Mouse (Mus musculus): Measurements from ENCODE around the gene Gucd1. TPM values are rescaled to one million over a fixed set of nuclear protein-coding genes. Genes with fewer than 3 reads are reported as not detected.
A peak's percentile ranks its signal among the peaks of the same experiment; 100 is the strongest.

The Gucd1 gene
- polyA plus RNA-seq, 1 experiment: 124 TPM

GRCm38 (mm10) chr10:75304049-75304405, 213.7 kb downstream of the Gucd1 start:
- no peak for DNase-seq
- Histone ChIP-seq H3K4me1 (ENCODE audit: control insufficient read depth, insufficient read depth, low read length) (peaks cover 13% of the 10 kb centered on the region; the same call in 1 of the 2 replicates), H3K27me3 (replicated peaks; ENCODE audit: control insufficient read depth, insufficient read depth, low read length) (no peaks in the 10 kb centered on the region), H3K36me3 (ENCODE audit: control insufficient read depth, insufficient read depth, low read length) (0 out of 2 replicates have a peak, but pooled peaks cover 2% of the 10 kb centered on the region), H3K4me3 (ENCODE audit: insufficient read depth, low read depth, low read length) (no peak overlapping the region), H3K27ac (ENCODE audit: insufficient read depth, low read depth, low read length) (peak overlapping the region; percentile 39)
- 46% methylated on average over 5 of the region's 5 CpGs for WGBS
- TF ChIP-seq POLR2A (IDR thresholded peaks at IDR 0.05; ENCODE audit: low read depth, low read length) (no peak), CTCF (conservative IDR thresholded peaks at IDR 0.05; ENCODE audit: insufficient read depth, insufficient read length, low read depth, low read length) (no peak)

DNA sequence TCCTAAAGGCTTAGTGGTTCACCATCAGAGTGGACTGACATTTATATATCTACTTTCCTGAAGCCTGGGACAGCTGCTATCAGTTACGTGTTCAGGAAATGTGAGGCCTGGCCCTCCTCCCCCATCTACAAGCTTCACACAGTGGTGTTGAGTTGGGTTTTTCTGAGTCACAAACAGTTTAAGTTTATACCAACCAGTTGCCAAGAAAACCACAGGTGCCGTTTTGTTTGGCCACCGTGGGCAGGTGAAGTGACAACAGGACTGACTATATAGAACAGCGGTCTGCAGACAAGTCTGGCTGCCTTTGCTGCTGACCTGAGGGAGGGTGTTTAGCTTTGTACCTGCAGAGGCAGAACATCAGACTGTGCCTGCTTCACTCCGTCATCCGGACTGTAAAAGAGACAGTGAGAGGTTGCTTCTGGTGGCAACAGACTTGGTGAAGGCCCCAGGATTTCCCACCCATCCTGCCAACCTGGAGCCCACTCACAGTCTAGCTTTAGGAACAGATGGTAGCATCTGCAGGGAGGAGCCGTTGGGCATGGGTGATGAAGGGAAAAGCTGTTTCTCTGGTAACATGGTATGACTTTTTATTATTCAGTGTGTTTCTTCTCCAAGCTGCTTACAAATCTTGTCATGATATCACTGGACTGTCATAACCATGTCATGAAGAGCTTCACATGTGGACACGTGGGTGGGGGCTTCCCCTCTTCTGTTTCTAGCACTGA, 214.3 kb downstream of the Gucd1 start:
- H3K27me3 ChIP-seq (replicated peaks; ENCODE audit: control insufficient read depth, insufficient read depth, low read length): no peaks in the 10 kb centered on the region
- no peak overlapping the region for H3K4me3 ChIP-seq (ENCODE audit: insufficient read depth, low read depth, low read length)
- no peak overlapping the region for H3K27ac ChIP-seq (ENCODE audit: insufficient read depth, low read depth, low read length)
- no peak for DNase-seq
- H3K36me3 ChIP-seq (ENCODE audit: control insufficient read depth, insufficient read depth, low read length): 0 out of 2 replicates have a peak, but pooled peaks cover 2% of the 10 kb centered on the region
- no peak for TF ChIP-seq CTCF (conservative IDR thresholded peaks at IDR 0.05; ENCODE audit: insufficient read depth, insufficient read length, low read depth, low read length)
- no peak for TF ChIP-seq POLR2A (IDR thresholded peaks at IDR 0.05; ENCODE audit: low read depth, low read length)
- peaks cover 13% of the 10 kb centered on the region; the same call in 1 of the 2 replicates for H3K4me1 ChIP-seq (ENCODE audit: control insufficient read depth, insufficient read depth, low read length)
- WGBS: 73% methylated on average over 8 of the region's 8 CpGs

DNA sequence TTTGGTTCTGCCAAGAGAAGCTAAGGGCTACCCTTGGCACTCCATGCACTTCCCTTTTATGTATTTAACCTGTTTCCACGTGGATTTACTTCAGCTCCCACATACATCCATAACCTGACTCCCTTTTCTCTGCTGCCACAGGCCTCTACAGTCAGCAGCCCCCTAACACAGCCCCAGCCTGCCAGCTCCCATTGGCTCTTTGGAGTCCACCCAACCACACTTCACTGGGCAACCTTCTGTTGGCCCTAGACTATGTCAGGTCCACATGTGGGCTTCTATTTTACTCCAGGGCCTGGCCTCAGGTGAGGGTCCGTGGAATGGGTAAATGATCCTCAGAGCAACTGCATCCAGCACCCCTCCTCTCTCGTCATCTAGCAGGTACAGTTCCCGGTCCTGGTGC, 215.2 kb downstream of the Gucd1 start:
- H3K4me3 ChIP-seq (ENCODE audit: insufficient read depth, low read depth, low read length): no peak overlapping the region
- WGBS: 82% methylated on average over 4 of the region's 4 CpGs
- H3K4me1 ChIP-seq (ENCODE audit: control insufficient read depth, insufficient read depth, low read length): peaks cover 14% of the 10 kb centered on the region; the same call in 1 of the 2 replicates
- H3K27me3 ChIP-seq (replicated peaks; ENCODE audit: control insufficient read depth, insufficient read depth, low read length): no peaks in the 10 kb centered on the region
- no peak overlapping the region for H3K27ac ChIP-seq (ENCODE audit: insufficient read depth, low read depth, low read length)
- no peak for DNase-seq
- TF ChIP-seq CTCF (conservative IDR thresholded peaks at IDR 0.05; ENCODE audit: insufficient read depth, insufficient read length, low read depth, low read length) (no peak), POLR2A (IDR thresholded peaks at IDR 0.05; ENCODE audit: low read depth, low read length) (no peak)
- H3K36me3 ChIP-seq (ENCODE audit: control insufficient read depth, insufficient read depth, low read length): no peaks in the 10 kb centered on the region; the same call in 1 of the 2 replicates

DNA sequence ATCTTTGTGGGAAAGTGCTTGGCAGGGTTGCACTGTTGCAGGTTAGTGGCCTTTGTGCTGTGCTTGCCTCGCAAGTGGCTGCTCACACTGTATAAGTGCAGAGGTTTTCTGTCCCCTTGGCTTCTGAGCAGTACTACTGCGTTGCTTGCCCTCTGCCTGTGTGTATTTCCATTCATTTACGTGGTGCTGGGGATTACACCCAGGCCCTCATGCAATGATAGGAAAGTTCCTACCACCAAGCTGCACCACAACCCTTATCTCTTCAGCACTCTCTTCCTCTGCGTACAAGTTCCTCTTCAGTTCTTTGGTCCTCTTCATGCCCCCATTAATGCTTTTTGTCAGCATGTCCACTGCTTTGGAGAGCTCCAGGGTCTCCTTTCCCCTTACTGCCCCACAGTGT, 215.8 kb downstream of the Gucd1 start:
- no peak for DNase-seq
- Histone ChIP-seq H3K27ac (ENCODE audit: insufficient read depth, low read depth, low read length) (no peak overlapping the region), H3K4me3 (ENCODE audit: insufficient read depth, low read depth, low read length) (no peak overlapping the region), H3K36me3 (ENCODE audit: control insufficient read depth, insufficient read depth, low read length) (no peaks in the 10 kb centered on the region; the same call in 1 of the 2 replicates), H3K27me3 (replicated peaks; ENCODE audit: control insufficient read depth, insufficient read depth, low read length) (no peaks in the 10 kb centered on the region), H3K4me1 (ENCODE audit: control insufficient read depth, insufficient read depth, low read length) (peaks cover 16% of the 10 kb centered on the region; the same call in 1 of the 2 replicates)
- WGBS: 96% methylated on average over 4 of the region's 4 CpGs
- TF ChIP-seq POLR2A (IDR thresholded peaks at IDR 0.05; ENCODE audit: low read depth, low read length): no peak
- no peak for TF ChIP-seq CTCF (conservative IDR thresholded peaks at IDR 0.05; ENCODE audit: insufficient read depth, insufficient read length, low read depth, low read length)

GRCm38 (mm10) chr10:75301195-75301806, 216.5 kb downstream of the Gucd1 start:
- Histone ChIP-seq H3K27me3 (replicated peaks; ENCODE audit: control insufficient read depth, insufficient read depth, low read length) (no peaks in the 10 kb centered on the region), H3K36me3 (ENCODE audit: control insufficient read depth, insufficient read depth, low read length) (no peaks in the 10 kb centered on the region; the same call in 1 of the 2 replicates), H3K4me1 (ENCODE audit: control insufficient read depth, insufficient read depth, low read length) (peaks cover 16% of the 10 kb centered on the region; the same call in 1 of the 2 replicates), H3K4me3 (ENCODE audit: insufficient read depth, low read depth, low read length) (no peak overlapping the region), H3K27ac (ENCODE audit: insufficient read depth, low read depth, low read length) (no peak overlapping the region)
- TF ChIP-seq POLR2A (IDR thresholded peaks at IDR 0.05; ENCODE audit: low read depth, low read length): no peak
- DNase-seq: no peak
- WGBS: 92% methylated on average over 12 of the region's 12 CpGs

Other genes with a start within 250 kb of the Gucd1 start
- gene Adora2a, start 201.1 kb downstream of the Gucd1 start, polyA plus RNA-seq (2012; rRNA removed): 11.4 and 13.3 TPM in 2 replicates
- 58.4 and 58.5 TPM in 2 replicates for gene Upb1, start 116.9 kb downstream of the Gucd1 start, polyA plus RNA-seq (2012; rRNA removed)
- 27.0 and 41.2 TPM in 2 replicates for gene Snrpd3, start 421 bp downstream of the Gucd1 start, polyA plus RNA-seq (2012; rRNA removed)
- gene Lrrc75b, start 42.4 kb upstream of the Gucd1 start, polyA plus RNA-seq (2012; rRNA removed): 2.1 and 2.2 TPM in 2 replicates
- 881 and 1,007 TPM in 2 replicates for gene Ggt1, start 43.6 kb upstream of the Gucd1 start, polyA plus RNA-seq (2012; rRNA removed)
- gene Ggt5, start 71.4 kb upstream of the Gucd1 start, polyA plus RNA-seq (2012; rRNA removed): 34.5 and 48.3 TPM in 2 replicates
- 193 and 196 TPM in 2 replicates for gene Susd2, start 126.0 kb upstream of the Gucd1 start, polyA plus RNA-seq (2012; rRNA removed)
- 24.6 and 27.3 TPM in 2 replicates for gene Cabin1, start 246.4 kb upstream of the Gucd1 start, polyA plus RNA-seq (2012; rRNA removed)